ENCODE assay signal across 16 mouse cellular contexts in genomic region chr14:47805771-47806535, GRCm38 (mm10).
A peak's percentile ranks its signal among the peaks of the same experiment; 100 is the strongest.
DNase-seq lines count a peak whose midpoint lies in the region; ATAC-seq lines count a peak whose summit lies in the region.
"Had no signal": no experiment of that assay in that cellular context is flagged by ENCODE, and none has a peak within 500 bp of the region (broad histone marks: within the 10 kb centered on the region; RNA-seq: fewer than 3 reads in every experiment).

No protein-coding gene starts in this region.

- 0 out of 2 replicates have a peak overlapping the region, but pooled peaks have one; percentile 15 for H3K4me2 ChIP-seq in forebrain, embryonic 13.5 days
- no peak overlapping the region for H3K4me2 ChIP-seq in hindbrain, embryonic 16.5 days (ENCODE audit: low read length)
- H3K4me2 ChIP-seq in neural tube, embryonic 11.5 days (ENCODE audit: low read depth), result no peak overlapping the region
- H3K4me2 ChIP-seq: embryonic facial prominence, embryonic 13.5 days; intestine, embryonic 15.5 days; limb, embryonic 12.5 days had no signal

- H3K4me3 ChIP-seq in forebrain, embryonic 13.5 days, result no peak overlapping the region
- H3K4me3 ChIP-seq in hindbrain, embryonic 16.5 days (ENCODE audit: low read length), result no peak overlapping the region
- H3K4me3 ChIP-seq in neural tube, embryonic 11.5 days (ENCODE audit: low read depth, low read length), result no peak overlapping the region
- H3K4me3 ChIP-seq: embryonic facial prominence, embryonic 13.5 days; intestine, embryonic 15.5 days; layer of hippocampus, adult 2 months; limb, embryonic 12.5 days had no signal

- no peaks in the 10 kb centered on the region for H3K9me3 ChIP-seq in forebrain, embryonic 13.5 days (replicated peaks)
- H3K9me3 ChIP-seq in hindbrain, embryonic 16.5 days (ENCODE audit: control insufficient read depth, low read length), result no peaks in the 10 kb centered on the region
- H3K9me3 ChIP-seq in neural tube, embryonic 11.5 days (ENCODE audit: control insufficient read depth, low read length), result no peaks in the 10 kb centered on the region
- H3K9me3 ChIP-seq: embryonic facial prominence, embryonic 13.5 days; G1E; intestine, embryonic 15.5 days; limb, embryonic 12.5 days had no signal

- no peaks in the 10 kb centered on the region for H3K36me3 ChIP-seq in forebrain, embryonic 13.5 days (ENCODE audit: poor library complexity, severe bottlenecking)
- H3K36me3 ChIP-seq in hindbrain, embryonic 16.5 days (ENCODE audit: control insufficient read depth, insufficient read depth, low read length), result no peaks in the 10 kb centered on the region
- no peaks in the 10 kb centered on the region for H3K36me3 ChIP-seq in neural tube, embryonic 11.5 days (ENCODE audit: control insufficient read depth, insufficient read depth, low read length)
- H3K36me3 ChIP-seq: embryonic facial prominence, embryonic 13.5 days; G1E; intestine, embryonic 15.5 days; limb, embryonic 12.5 days had no signal

- peak; percentile 87 for ATAC-seq in forebrain, embryonic 13.5 days
- ATAC-seq in hindbrain, embryonic 16.5 days, result peak; percentile 74; the same call in 1 of the 2 replicates
- ATAC-seq in neural tube, embryonic 11.5 days (ENCODE audit: insufficient read depth, low FRiP score, low TSS enrichment), result peak; percentile 78
- ATAC-seq: intestine, embryonic 15.5 days had no signal

- WGBS in forebrain, embryonic 13.5 days, result 7% methylated on average over 9 of the region's 9 CpGs
- WGBS in hindbrain, embryonic 16.5 days, result 14% methylated on average over 9 of the region's 9 CpGs
- 31% methylated on average over 9 of the region's 9 CpGs for WGBS in neural tube, embryonic 11.5 days

- H3K9ac ChIP-seq in forebrain, embryonic 13.5 days, result no peak overlapping the region
- H3K9ac ChIP-seq in hindbrain, embryonic 16.5 days (ENCODE audit: low read depth, low read length), result no peak overlapping the region
- no peak overlapping the region for H3K9ac ChIP-seq in neural tube, embryonic 11.5 days (ENCODE audit: low read length)
- H3K9ac ChIP-seq: embryonic facial prominence, embryonic 13.5 days; intestine, embryonic 15.5 days; limb, embryonic 12.5 days had no signal

- H3K4me1 ChIP-seq in forebrain, embryonic 13.5 days, result peaks cover 32% of the 10 kb centered on the region
- H3K4me1 ChIP-seq in hindbrain, embryonic 16.5 days (ENCODE audit: control insufficient read depth, insufficient read depth, low read depth, low read length), result peaks cover 15% of the 10 kb centered on the region
- H3K4me1 ChIP-seq in neural tube, embryonic 11.5 days (ENCODE audit: control insufficient read depth, insufficient read depth, low read length), result peaks cover 9% of the 10 kb centered on the region
- H3K4me1 ChIP-seq: embryonic facial prominence, embryonic 13.5 days; intestine, embryonic 15.5 days had no signal

- peak; percentile 94 for DNase-seq in heart, adult 11 months
- DNase-seq in heart, adult 18-20 months, result no peak
- DNase-seq in neural tube, embryonic 11.5 days (ENCODE audit: low spot score), result peak; percentile 26
- DNase-seq in left cerebral cortex, adult 11 months (ENCODE audit: low spot score), result no peak
- no peak for DNase-seq in thymus, postnatal 36 days
- DNase-seq in lung, postnatal 36 days, result no peak
- DNase-seq: lung, postnatal 14 days; right cerebral cortex, postnatal 4 days had no signal

- H3K27ac ChIP-seq in forebrain, embryonic 13.5 days, result no peak overlapping the region
- H3K27ac ChIP-seq in hindbrain, embryonic 16.5 days (ENCODE audit: low read depth, low read length), result peak overlapping the region; percentile 34; the same call in 1 of the 2 replicates
- H3K27ac ChIP-seq in neural tube, embryonic 11.5 days (ENCODE audit: low read depth, low read length), result no peak overlapping the region
- H3K27ac ChIP-seq: embryonic facial prominence, embryonic 13.5 days; intestine, embryonic 15.5 days; layer of hippocampus, adult 2 months; limb, embryonic 12.5 days; stomach, postnatal 0 days had no signal

- no peaks in the 10 kb centered on the region for H3K27me3 ChIP-seq in forebrain, embryonic 13.5 days
- no peaks in the 10 kb centered on the region for H3K27me3 ChIP-seq in hindbrain, embryonic 16.5 days (replicated peaks; ENCODE audit: control insufficient read depth, insufficient read depth, low read length)
- H3K27me3 ChIP-seq in neural tube, embryonic 11.5 days (ENCODE audit: control insufficient read depth, insufficient read depth, low read length), result no peaks in the 10 kb centered on the region
- H3K27me3 ChIP-seq: embryonic facial prominence, embryonic 13.5 days; intestine, embryonic 15.5 days; limb, embryonic 12.5 days had no signal

Comparison
In these comparisons a context has a peak if more than half of its experiments do, and no peak if none do; other contexts are left out.
1. DNase-seq: peak in heart, adult 11 months (single experiment) and neural tube, embryonic 11.5 days (single experiment); none in heart, adult 18-20 months (0 of 2), left cerebral cortex, adult 11 months (single experiment), thymus, postnatal 36 days (0 of 2) and lung, postnatal 36 days (single experiment).
2. Peak in every context shown above with its lines, with median percentiles within 50 percentile points of each other: ATAC-seq.